Mouse (Mus musculus): ENCODE results near the gene Tnfaip8l1.
A peak's percentile ranks its signal among the peaks of the same experiment; 100 is the strongest.

Gene Tnfaip8l1

DNA sequence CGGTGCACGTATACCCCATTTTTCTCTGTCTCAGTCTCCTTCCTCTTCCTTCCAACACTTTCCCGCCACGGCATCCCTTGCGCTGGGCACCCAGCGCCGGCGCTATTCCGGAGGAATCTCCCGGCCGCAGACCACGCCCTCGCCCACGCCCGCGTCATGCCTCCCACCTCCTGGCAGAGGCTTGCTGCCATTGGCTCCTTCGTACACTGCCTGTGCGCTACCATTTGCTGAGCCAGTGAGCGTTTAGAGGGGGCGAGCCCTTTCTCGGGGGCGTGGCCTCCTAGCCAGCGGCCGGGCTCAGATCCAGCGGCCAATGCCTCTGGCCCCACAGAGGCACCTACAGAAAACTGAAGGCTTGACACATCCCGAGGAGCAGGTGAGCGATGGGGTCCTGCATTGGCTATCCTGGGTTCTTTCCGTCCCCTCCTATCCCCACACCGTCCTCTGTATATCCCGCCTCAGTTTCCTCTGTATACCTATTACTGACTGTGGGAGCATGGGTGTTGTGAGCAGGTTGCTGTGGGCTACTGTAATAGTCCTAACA lies at the start of gene Tnfaip8l1:
TSS of gene Tnfaip8l1 (plus strand) at position 247 of the 544 bp plus-strand sequence.
- DNase-seq = peak; percentile 93

DNA sequence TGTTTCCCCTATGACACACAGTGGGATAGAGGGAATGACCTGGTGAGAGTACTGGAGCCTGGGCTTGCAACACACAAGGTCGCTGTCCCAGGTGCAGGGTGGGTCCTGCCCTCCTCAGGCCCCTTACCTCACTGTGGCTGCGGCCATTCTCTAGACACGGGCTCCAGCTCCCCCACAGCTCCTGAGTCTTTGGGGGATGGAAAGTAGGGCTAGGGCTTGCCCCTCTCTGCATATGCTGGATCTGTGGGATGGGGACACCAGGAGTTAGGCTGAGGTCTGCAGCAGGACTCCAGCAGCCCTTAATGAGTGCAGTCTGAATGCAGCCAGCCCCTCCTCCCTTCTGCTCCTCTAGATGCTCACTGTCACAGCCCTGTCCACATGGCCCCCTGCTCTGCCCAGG lies 49.5 kb upstream of the Tnfaip8l1 start:
- no peak for DNase-seq

DNA sequence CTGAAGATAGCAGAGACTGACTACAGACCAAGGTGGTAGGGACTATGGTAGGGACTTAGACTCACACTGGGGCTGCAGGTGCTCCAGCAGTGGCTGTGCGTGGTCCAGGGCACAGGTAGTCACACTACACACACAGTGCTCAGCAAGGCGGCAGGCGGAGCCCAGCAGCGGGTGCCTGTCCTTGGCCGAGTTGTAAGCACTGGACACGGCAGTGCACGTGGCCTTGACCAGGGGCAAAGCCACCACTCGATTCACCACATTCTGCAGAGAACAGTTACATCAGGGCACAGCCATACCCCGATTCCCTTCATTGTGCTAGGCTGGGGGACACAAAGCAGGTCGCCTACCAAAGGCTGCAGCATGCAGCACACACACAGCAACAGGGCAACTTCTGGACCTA lies 46.1 kb upstream of the Tnfaip8l1 start:
- DNase-seq = no peak

DNA sequence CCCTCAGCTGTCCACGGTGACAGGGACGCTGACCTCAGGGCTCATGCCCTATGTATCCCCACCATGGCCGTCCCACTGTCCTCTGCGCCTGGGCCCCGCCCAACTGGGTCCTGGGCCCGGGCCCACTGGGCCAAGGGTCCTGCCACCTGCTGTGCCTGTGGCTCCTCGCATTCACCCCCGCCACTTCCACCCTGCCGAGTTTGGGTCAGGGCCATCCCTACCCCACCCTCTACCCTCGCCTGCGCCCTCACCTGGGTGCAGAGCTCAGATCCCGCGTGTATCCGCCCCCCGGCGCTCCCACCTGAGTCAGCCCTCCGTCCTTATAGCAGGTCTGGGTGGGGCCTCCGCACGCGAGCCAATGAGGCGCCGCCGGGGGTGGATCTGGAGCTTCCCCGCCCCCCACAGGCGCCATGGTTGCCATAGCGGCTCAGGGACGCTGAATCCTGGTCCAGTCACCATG lies 45.0 kb upstream of the Tnfaip8l1 start, which contains the start of gene Plin5:
TSS of gene Plin5 (minus strand) at position 346 of the 460 bp plus-strand sequence.
- no peak for DNase-seq

DNA sequence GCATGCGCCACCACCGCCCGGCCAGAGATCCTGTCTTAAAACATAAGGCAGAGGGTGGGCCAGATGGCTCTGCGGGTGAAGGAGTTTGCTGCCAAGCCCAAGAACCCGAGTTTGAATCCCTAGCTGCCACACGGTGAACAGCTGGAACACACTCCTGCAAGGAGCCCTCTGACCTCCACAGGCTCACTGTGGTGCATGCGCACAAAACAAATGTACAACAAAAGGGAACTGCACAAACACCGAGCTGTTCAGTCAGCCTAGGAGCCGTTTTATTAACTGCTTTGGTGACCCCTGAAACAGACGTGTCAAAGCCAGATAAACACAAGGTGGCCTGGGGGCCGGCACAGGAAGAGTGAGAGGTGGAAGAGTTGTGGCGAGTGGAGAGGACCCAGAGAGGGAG lies 42.8 kb upstream of the Tnfaip8l1 start:
- DNase-seq = no peak

DNA sequence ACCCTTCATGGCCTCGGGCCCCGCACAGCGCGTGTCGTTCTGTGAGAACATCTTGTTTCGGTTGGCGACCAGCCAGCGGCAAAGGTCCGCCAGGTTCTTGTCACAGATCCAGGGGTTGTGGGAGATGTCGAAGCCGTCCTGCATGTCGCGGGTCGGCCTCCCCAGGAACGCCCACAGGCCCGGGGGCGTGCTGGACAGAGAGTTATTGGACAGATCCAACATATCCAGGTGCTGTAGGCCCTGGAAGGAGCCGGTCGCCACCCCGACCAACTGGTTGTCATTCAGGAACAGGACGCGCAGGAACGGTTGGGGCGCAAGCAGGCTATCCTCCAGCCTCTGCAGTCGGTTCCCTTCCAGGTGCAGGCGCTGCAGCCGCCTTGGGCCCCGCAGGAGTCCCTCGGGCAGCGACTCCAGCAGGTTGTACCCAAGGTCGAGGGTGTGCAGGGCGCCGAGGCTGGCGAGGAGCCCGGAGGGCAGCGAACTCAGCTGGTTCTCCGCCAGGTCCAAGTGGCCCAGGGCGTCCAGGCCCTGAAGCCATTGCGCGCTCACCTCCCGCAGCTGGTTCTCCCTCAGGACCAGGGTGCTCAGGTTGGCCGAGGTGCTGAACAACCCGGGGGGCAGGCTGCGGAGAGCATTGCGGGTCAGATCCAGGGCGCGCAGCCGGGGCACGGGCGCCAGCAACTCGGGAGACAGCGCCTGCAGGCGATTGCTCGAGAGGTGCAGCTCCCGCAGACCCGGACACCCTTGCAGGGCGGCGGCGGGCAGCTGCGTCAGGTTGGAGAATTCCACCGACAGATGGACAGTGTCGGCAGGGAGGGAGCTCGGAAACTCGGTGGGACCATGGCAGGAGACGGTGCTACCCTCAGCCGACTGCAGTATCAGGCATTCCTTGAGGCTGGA lies 42.0 kb upstream of the Tnfaip8l1 start:
- DNase-seq = no peak

DNA sequence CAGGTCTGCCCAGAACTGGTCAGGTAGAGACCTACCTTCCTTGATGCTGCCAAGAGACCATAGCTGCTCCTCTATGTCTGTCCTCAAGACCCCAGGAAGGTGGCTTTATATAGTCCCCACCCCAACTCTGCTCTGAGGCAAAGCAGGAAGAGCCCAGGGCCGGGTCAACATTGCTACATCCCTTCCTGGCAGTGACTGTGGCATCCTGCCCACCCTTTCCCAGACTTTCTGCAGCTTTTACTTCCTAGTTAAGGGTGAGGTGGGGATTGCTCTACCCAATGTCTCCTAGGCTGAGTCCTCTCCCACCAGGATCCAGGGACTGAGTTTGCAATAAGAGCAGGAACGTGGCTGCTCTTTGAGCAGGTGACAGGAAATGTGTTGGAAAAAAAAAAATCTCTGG lies 40.5 kb upstream of the Tnfaip8l1 start, which contains the start of gene Lrg1:
TSS of gene Lrg1 (minus strand) at position 176 of the 400 bp plus-strand sequence.
- DNase-seq = no peak

DNA sequence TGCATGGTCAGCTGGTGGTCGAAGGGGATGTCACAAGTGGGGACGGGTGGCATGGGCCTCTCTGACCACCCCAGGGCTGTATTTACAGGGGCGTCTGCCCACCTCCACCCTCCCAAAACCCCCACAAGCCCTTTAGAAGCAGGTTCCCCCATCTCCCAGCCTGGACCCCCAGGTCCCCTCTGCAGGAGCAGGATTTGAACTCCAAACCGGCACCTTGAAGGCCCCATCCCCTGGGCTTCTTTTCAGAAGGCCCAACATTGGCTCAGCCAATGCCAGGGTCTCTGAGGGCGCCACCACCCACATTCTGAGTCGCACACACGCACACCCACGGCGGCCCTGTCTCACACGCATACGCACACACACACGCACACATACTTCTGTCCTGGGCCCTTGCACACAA lies 39.1 kb upstream of the Tnfaip8l1 start:
- DNase-seq = no peak

DNA sequence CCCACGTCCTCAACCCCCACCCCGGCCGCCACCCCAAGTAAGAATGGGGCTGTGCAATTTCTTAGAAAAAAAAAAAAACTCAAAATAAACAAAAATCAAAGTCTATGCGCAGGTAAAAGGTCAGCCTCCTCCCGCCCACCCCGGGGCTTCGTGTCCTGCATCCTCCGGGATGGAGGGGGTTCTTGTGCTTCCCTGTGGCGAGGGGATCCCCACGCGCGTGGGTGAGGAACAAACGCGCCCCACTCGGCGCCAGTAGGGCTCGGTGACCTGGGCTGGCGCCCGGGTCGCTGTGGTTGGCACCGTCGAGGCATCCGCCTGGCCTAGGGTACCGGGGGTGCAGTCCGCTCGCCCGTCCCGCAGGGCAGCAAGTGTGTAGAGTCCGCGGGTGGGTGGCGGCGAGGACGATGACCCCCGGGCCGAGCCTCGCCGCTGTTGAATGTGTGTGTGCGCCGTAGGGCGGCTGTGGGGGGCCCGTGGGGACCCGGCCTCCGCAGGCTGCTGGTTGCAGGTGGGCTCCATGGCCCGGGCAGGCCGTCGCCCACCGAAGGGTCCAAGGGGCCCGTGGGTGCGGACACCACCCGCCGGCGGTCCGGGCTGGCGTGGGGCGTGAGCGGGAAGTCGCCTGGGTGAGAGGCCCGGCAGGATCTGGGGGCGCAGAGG lies 38.5 kb upstream of the Tnfaip8l1 start:
- no peak for DNase-seq

DNA sequence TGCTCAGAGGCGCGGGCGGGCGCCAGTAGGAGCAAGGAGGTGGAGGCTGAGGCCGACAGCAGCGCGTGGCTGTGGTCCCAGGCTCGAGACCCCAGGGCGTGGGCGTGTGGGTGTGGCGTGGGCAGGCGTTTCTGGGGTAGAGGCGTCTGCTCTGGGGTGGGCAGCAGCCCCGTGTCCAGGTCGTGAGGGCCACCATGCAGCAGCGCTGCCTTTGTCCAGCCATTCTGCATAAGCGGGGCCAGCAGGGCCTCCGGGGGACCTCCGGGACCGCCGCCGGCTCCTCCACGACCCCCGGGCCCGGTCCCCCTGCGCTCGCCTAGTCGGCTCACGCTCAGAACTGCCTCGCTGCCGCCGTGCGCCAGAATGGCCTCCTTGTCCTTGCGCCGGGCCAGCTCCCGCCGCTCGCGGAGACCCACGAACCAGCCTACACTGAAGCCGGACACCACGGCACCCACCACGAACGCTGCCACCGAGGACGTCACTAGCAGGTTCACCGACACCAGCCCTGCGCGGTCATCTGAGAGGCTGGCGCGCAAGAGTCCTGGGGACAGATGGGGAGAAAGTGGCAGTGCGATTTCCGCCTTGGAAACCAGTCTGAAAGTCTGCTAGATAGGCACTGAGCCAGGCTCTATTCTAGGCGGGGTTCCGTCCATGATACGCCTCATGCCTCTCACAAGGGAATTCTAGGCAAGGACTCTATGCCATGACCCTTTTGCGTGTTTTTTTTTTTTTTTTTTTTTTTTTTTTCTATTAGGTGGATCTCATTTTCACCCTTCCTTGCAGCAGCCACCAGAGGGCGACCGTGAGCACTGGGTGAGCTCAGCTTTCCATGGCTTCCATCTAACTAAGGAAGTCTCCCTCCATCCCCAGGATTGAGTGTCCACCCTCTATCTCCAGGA lies 37.7 kb upstream of the Tnfaip8l1 start:
- DNase-seq = no peak

DNA sequence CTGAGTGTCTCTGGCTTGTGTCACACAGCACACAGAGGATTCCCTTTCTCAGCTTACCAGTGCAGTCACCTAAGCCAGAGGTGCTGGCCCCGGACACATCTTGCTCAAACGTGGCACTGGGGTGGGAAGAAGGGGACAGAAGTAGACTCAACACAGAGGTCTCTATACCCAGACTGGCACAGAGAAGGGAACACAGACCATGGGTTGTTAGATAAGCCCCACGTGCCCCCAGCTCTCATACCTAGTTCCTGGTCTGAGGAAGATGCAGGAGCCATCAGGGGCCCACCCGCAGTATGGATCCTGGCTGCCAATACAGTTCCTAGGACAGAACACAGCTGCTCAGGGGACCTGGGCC lies 37.0 kb upstream of the Tnfaip8l1 start:
- DNase-seq = no peak

DNA sequence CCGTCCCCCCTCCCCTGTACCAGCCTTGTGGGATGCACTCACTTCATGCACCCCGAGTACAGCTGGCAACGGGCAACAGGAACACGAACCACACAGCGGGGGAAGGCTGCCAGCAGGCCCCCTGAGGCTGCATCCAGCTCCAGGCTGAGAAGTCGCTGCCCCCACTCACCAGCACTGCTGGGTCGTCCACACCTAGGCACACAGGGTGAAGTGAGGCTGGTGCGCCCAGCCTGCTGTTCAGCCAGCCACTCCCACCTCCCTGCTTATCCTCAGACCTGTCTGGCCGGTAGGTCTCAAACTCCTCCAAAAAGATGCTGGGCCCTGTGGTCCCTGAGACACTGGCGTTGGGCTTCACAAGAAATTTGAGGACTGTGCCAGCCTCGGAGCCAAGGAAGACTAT lies 36.1 kb upstream of the Tnfaip8l1 start:
- DNase-seq = no peak

DNA sequence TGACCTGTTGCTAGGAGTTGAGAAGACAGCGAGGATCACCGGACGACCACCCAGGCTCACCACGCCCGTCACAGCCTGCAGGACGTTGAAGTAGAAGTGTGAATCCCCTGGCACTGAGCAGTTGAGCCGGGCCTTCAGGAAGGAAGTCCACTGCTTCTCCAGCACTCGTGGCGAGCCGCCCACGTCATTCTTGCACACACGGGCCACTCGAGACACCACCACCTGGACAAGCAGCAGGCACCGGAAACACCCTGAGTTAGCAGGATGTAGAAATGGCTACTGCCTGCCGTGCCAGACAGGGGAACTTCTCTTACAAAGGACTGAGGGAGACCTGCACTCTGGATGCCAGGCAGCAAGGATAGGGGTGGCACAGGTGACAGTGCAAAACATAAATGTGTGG lies 34.0 kb upstream of the Tnfaip8l1 start:
- DNase-seq = no peak

DNA sequence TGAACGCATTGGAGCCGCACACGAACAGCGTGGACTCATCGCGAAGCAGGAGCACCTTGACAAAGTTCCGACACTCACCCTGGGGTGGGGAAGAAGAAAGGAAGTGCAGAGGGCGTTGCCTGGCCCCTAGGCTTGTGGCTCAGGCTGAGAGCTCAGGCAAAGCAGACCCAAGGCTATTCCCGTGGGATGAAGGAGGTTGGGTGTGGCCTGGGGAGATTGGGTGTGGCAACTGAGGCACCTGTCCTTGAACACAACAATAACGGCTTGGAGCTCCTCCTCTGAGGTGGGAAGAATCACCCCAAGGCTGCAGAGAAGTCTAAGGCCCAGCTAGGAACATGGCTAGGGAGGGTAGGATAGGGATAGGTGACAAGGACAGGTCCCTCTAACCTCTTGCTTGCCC lies 31.1 kb upstream of the Tnfaip8l1 start:
- DNase-seq = no peak

DNA sequence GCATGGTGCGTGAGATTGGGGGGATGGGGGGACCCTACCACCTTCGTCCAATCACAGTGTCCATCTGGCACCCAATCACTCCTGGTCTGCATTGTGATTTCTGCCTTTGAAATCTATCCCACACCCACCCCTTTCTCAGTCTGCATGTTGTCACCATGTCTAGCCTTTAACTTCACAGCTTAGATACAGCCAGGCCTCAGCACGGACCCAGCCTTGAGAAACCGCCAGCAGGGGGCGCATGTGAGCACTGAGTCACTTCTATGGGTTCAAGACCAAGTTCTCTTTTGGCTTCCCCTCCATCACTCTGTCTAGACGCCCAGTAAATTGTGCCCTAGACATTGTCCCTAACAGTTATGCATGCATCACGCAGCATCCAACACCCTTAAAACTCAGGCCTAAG lies 30.5 kb upstream of the Tnfaip8l1 start:
- peak; percentile 77 for DNase-seq

DNA sequence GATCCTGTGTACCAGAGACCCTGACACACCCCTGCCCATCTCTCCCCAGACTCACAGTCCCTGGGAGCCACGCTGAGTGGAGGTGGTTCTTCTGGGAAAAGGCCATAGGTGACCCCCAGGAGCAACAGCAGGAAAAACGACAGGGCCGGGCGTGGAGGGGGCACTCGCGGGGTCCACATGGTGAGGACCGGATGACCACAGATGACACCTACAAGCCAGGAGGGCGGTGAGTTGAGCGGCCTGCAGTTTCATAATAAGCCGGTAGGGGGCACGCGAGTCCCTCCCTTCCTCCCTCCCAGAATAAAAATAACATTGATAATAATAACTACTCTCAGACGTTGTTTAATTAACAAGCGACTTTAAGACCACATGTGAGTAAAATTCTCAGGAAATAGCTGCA lies 29.6 kb upstream of the Tnfaip8l1 start:
- DNase-seq = peak; percentile 84

DNA sequence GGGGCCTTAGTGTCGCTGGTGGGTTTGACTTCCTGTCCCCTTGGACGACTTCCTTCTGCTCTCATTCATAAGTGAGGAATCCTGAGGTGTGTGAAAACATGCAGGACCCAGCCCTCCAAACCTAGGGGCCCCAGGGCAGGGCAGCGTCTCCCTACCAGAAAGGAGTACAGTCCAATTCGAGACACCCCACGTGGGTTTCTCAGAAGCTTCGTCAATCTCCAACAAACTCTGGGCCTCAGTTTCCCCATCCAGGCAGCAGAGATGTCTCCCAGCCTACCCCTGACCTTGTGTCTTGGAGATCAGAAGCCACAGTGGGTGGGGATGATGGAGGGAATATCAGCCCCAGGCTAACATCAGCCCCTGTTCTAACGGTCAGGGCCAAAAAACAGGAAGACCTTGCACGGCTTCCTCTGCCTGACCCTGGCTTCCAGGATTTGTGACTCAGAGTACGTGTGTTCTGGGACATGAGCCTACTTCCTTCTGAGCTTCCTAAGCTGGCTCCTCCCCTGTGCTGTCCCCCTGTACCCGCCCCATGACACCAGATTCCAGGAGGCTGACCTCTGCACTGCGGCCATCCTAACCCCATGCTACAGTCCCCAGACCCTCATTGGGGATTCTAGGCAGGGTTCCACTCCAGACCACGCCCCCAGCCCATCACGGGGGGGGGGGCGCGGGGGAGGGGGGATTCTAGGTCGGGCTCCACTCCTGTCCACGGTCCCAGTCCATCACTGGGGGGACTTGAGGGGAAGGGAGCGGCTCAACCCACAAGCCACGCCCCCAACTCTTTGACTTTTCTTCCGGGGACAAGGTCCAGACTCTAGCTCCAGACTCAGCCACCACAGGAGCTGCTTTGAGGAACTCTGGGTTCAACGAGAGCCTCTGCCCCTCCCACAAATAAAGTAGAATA lies 28.6 kb upstream of the Tnfaip8l1 start:
- peak; percentile 36 for DNase-seq

DNA sequence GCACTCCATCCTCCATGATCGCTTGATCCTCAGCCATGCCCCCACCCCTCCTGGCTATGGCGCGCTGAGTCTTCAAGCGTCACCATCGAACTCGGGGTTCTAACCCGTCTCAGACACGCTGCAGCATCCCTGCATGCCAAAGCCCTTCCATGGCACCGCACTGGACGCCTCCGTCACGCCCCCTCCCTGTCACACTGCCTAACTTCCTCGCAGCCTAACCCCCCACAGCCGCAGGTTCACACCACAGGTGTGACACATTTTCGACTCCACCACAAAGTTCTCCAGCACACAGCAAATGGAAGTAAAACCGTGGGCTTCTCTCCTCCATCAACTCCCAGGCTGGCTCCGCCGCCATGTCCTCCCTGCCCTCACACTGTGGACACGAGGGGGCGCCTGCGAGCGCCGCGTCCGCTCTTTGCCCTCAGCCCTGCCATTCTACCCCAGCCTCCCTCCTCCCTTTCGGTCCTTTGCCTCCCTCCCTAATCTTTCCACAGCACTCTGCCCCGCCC lies 27.8 kb upstream of the Tnfaip8l1 start:
- DNase-seq = peak; percentile 57

DNA sequence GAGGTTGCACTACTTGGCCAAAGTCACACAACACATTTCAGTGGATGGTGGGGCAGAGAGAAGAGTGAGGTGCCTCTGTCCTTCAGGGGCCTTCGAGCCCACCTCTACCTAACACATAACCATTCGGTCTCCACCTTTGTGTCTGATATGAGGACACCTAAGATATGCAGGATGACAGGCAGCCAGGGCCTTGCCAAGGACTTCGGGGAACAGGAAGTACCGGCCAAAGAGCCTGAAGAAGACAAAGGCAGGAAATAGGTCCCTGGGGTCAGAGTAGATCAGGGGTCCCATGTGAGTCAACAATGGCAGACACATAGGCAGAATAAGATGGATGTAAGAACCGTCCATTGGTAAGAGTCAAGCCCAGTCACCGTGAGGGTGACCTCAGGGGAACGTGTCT lies 25.7 kb upstream of the Tnfaip8l1 start:
- DNase-seq = no peak

DNA sequence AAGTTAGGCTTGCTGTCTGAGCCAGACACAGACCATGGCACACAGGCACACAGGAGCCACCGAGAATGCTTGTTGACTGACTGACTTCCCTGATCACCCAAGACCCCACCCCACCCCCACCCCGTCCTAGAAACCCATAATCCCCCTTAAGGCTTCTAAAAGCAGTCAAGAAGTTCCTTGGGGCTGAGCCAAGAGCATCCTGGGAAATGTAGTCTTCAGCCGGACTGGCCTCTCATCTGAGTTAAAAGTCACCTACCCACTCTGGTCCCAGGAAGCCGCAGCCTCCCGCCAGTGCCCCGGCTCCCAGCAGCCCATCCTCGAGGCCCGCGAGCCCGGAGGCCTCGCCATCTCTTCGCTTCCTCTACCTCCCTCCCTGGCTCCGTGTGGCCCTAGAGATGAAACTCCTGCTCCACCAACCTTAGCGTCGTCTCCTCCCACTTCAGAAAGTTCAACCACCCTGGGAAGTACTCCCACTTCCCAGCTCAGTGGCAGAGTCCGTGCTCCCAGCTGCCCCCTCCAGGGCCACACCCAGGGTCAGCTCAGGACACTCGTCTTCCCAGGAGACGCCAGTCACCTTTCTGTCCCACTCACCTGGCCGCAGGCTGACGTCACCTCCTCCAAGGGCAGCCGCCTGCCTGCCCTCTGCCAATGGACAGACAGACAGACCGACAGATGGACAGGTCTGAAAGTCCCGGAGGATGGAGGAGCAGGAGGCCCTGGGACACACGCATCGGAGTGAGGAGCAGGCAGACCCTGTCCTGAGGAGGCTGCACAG lies 24.3 kb upstream of the Tnfaip8l1 start:
- DNase-seq = no peak

DNA sequence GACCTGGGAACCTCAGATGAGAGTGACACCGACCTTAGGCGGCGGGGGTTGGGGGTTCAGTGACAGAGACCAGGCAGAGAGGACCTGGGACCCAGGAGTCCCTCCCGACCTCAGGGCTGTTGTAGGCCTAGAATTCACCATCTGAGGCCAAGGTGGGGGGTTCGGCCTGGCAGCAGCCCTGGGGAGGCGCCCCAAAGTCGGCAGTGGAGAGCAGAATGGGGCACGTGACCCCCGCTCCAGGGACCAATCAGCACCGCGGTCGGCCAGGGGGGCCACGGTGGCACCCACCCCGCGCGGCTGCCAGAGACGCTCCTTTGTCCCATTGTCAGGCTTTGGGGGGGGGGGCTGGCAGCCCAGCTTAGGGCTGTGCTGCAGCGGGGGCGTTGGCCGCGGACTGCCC lies 22.9 kb upstream of the Tnfaip8l1 start:
- DNase-seq = no peak

Data from cerebellum, adult 9-10 months (tissue).